Mouse (Mus musculus): Measurements from ENCODE around the gene Cnih2. TPM values are rescaled to one million over a fixed set of nuclear protein-coding genes. Genes with fewer than 3 reads are reported as not detected.

The Cnih2 gene
- polyA plus RNA-seq, 1 experiment from 2014 or later = 485 TPM

- Histone ChIP-seq H3K27ac (peak overlapping the region; percentile 46; the same call in 1 of the 2 replicates), H3K9me3 (ENCODE audit: control insufficient read depth, low read length) (no peaks in the 10 kb centered on the region), H3K4me3 (replicated peaks; ENCODE audit: low read length) (peak overlapping the region; percentile 40), H3K36me3 (replicated peaks; ENCODE audit: control insufficient read depth, insufficient read depth) (no peaks in the 10 kb centered on the region), H3K4me2 (replicated peaks) (peak overlapping the region; percentile 59), H3K4me1 (replicated peaks; ENCODE audit: control insufficient read depth, insufficient read depth, low read length) (peaks cover 22% of the 10 kb centered on the region), H3K27me3 (ENCODE audit: control insufficient read depth, insufficient read depth, low read length) (peaks cover 20% of the 10 kb centered on the region; the same call in 1 of the 2 replicates), H3K9ac (peak overlapping the region; percentile 47)
- DNase-seq (ENCODE audit: low spot score) (peak; percentile 70), ATAC-seq (ENCODE audit: low FRiP score) (peak; percentile 73)
- WGBS = under 1% methylated on average over 40 of the region's 40 CpGs
Observed at GRCm38 (mm10) chr19:5071545-5072369, 26.6 kb downstream of the Cnih2 start.

- H3K27me3 ChIP-seq (ENCODE audit: control insufficient read depth, insufficient read depth, low read length) = peaks cover 21% of the 10 kb centered on the region; the same call in 1 of the 2 replicates
- H3K4me2 ChIP-seq (replicated peaks) = peak overlapping the region; percentile 59
- H3K27ac ChIP-seq = no peak overlapping the region
- 13% methylated on average over 11 of the region's 11 CpGs for WGBS
- H3K9me3 ChIP-seq (ENCODE audit: control insufficient read depth, low read length) = no peaks in the 10 kb centered on the region
- H3K9ac ChIP-seq = peak overlapping the region; percentile 47
- H3K4me3 ChIP-seq (replicated peaks; ENCODE audit: low read length) = peak overlapping the region; percentile 40
- H3K36me3 ChIP-seq (replicated peaks; ENCODE audit: control insufficient read depth, insufficient read depth) = no peaks in the 10 kb centered on the region
- peaks cover 22% of the 10 kb centered on the region for H3K4me1 ChIP-seq (replicated peaks; ENCODE audit: control insufficient read depth, insufficient read depth, low read length)
- DNase-seq (ENCODE audit: low spot score) (no peak), ATAC-seq (ENCODE audit: low FRiP score) (no peak)
Observed at GRCm38 (mm10) chr19:5071077-5071476, 27.2 kb downstream of the Cnih2 start.

- Histone ChIP-seq H3K4me2 (replicated peaks) (peak overlapping the region; percentile 64; the same call in 1 of the 2 replicates), H3K4me1 (replicated peaks; ENCODE audit: control insufficient read depth, insufficient read depth, low read length) (peaks cover 22% of the 10 kb centered on the region), H3K4me3 (replicated peaks; ENCODE audit: low read length) (peak overlapping the region; percentile 7; the same call in 1 of the 2 replicates), H3K27me3 (ENCODE audit: control insufficient read depth, insufficient read depth, low read length) (peaks cover 21% of the 10 kb centered on the region; the same call in 1 of the 2 replicates), H3K27ac (no peak overlapping the region), H3K9me3 (ENCODE audit: control insufficient read depth, low read length) (no peaks in the 10 kb centered on the region), H3K36me3 (replicated peaks; ENCODE audit: control insufficient read depth, insufficient read depth) (no peaks in the 10 kb centered on the region), H3K9ac (no peak overlapping the region)
- 82% methylated on average over 7 of the region's 7 CpGs for WGBS
- ATAC-seq (ENCODE audit: low FRiP score) (no peak), DNase-seq (ENCODE audit: low spot score) (no peak)
Observed at GRCm38 (mm10) chr19:5069978-5070377, 28.3 kb downstream of the Cnih2 start.

- no peak overlapping the region for H3K9ac ChIP-seq
- ATAC-seq (ENCODE audit: low FRiP score) = no peak
- H3K36me3 ChIP-seq (replicated peaks; ENCODE audit: control insufficient read depth, insufficient read depth) = no peaks in the 10 kb centered on the region
- H3K27ac ChIP-seq = no peak overlapping the region
- DNase-seq (ENCODE audit: low spot score) = no peak
- peaks cover 21% of the 10 kb centered on the region; the same call in 1 of the 2 replicates for H3K27me3 ChIP-seq (ENCODE audit: control insufficient read depth, insufficient read depth, low read length)
- H3K4me2 ChIP-seq (replicated peaks) = peak overlapping the region; percentile 64
- peaks cover 22% of the 10 kb centered on the region for H3K4me1 ChIP-seq (replicated peaks; ENCODE audit: control insufficient read depth, insufficient read depth, low read length)
- no peak overlapping the region for H3K4me3 ChIP-seq (replicated peaks; ENCODE audit: low read length)
- no peaks in the 10 kb centered on the region for H3K9me3 ChIP-seq (ENCODE audit: control insufficient read depth, low read length)
- whole genome bisulfite sequencing = 93% methylated on average over 5 of the region's 5 CpGs
Observed at GRCm38 (mm10) chr19:5069486-5069885, 28.8 kb downstream of the Cnih2 start.

- ATAC-seq (ENCODE audit: low FRiP score) = no peak
- no peaks in the 10 kb centered on the region for H3K36me3 ChIP-seq (replicated peaks; ENCODE audit: control insufficient read depth, insufficient read depth)
- no peak overlapping the region for H3K27ac ChIP-seq
- H3K4me2 ChIP-seq (replicated peaks) = peak overlapping the region; percentile 64
- DNase-seq (ENCODE audit: low spot score) = no peak
- 31% methylated on average over 21 of the region's 21 CpGs for WGBS
- H3K4me1 ChIP-seq (replicated peaks; ENCODE audit: control insufficient read depth, insufficient read depth, low read length) = peaks cover 22% of the 10 kb centered on the region
- peaks cover 21% of the 10 kb centered on the region; the same call in 1 of the 2 replicates for H3K27me3 ChIP-seq (ENCODE audit: control insufficient read depth, insufficient read depth, low read length)
- peak overlapping the region; percentile 31 for H3K4me3 ChIP-seq (replicated peaks; ENCODE audit: low read length)
- no peaks in the 10 kb centered on the region for H3K9me3 ChIP-seq (ENCODE audit: control insufficient read depth, low read length)
- peak overlapping the region; percentile 52 for H3K9ac ChIP-seq
Observed at GRCm38 (mm10) chr19:5068570-5069234, 29.6 kb downstream of the Cnih2 start.

- no peaks in the 10 kb centered on the region for H3K9me3 ChIP-seq (ENCODE audit: control insufficient read depth, low read length)
- no peak for ATAC-seq (ENCODE audit: low FRiP score)
- H3K27me3 ChIP-seq (ENCODE audit: control insufficient read depth, insufficient read depth, low read length) = peaks cover 21% of the 10 kb centered on the region; the same call in 1 of the 2 replicates
- H3K9ac ChIP-seq = peak within 1 kb of the TSS; percentile 52
- no peak within 1 kb of the TSS for H3K27ac ChIP-seq
- H3K4me3 ChIP-seq (replicated peaks; ENCODE audit: low read length) = peak within 1 kb of the TSS; percentile 31
- under 1% methylated on average over 54 of the region's 56 CpGs for WGBS
- peak within 1 kb of the TSS; percentile 64 for H3K4me2 ChIP-seq (replicated peaks)
- no peaks in the 10 kb centered on the region for H3K36me3 ChIP-seq (replicated peaks; ENCODE audit: control insufficient read depth, insufficient read depth)
- peaks cover 22% of the 10 kb centered on the region for H3K4me1 ChIP-seq (replicated peaks; ENCODE audit: control insufficient read depth, insufficient read depth, low read length)
- no peak for DNase-seq (ENCODE audit: low spot score)
Observed at GRCm38 (mm10) chr19:5067867-5068569, 30.3 kb downstream of the Cnih2 start, which contains the start of gene Cd248. Gene Cd248 (plus strand): TSS chr19:5068078.

GRCm38 (mm10) chr19:5067040-5067799, 31.1 kb downstream of the Cnih2 start:
- H3K4me3 ChIP-seq (replicated peaks; ENCODE audit: low read length) = peak overlapping the region; percentile 31; the same call in 1 of the 2 replicates
- peaks cover 22% of the 10 kb centered on the region for H3K4me1 ChIP-seq (replicated peaks; ENCODE audit: control insufficient read depth, insufficient read depth, low read length)
- no peak overlapping the region for H3K27ac ChIP-seq
- no peaks in the 10 kb centered on the region for H3K9me3 ChIP-seq (ENCODE audit: control insufficient read depth, low read length)
- peak overlapping the region; percentile 52; the same call in 1 of the 2 replicates for H3K9ac ChIP-seq
- no peak for DNase-seq (ENCODE audit: low spot score)
- H3K4me2 ChIP-seq (replicated peaks) = peak overlapping the region; percentile 64
- H3K27me3 ChIP-seq (ENCODE audit: control insufficient read depth, insufficient read depth, low read length) = peaks cover 21% of the 10 kb centered on the region; the same call in 1 of the 2 replicates
- 11% methylated on average over 15 of the region's 15 CpGs for WGBS
- ATAC-seq (ENCODE audit: low FRiP score) = no peak
- H3K36me3 ChIP-seq (replicated peaks; ENCODE audit: control insufficient read depth, insufficient read depth) = no peaks in the 10 kb centered on the region

GRCm38 (mm10) chr19:5065104-5065503, 33.2 kb downstream of the Cnih2 start:
- WGBS = 73% methylated on average over 7 of the region's 7 CpGs
- no peaks in the 10 kb centered on the region for H3K36me3 ChIP-seq (replicated peaks; ENCODE audit: control insufficient read depth, insufficient read depth)
- H3K4me2 ChIP-seq (replicated peaks) = no peak overlapping the region
- no peak overlapping the region for H3K9ac ChIP-seq
- no peaks in the 10 kb centered on the region for H3K9me3 ChIP-seq (ENCODE audit: control insufficient read depth, low read length)
- no peak overlapping the region for H3K27ac ChIP-seq
- H3K27me3 ChIP-seq (ENCODE audit: control insufficient read depth, insufficient read depth, low read length) = peaks cover 21% of the 10 kb centered on the region; the same call in 1 of the 2 replicates
- H3K4me1 ChIP-seq (replicated peaks; ENCODE audit: control insufficient read depth, insufficient read depth, low read length) = peaks cover 20% of the 10 kb centered on the region
- no peak overlapping the region for H3K4me3 ChIP-seq (replicated peaks; ENCODE audit: low read length)
- DNase-seq (ENCODE audit: low spot score) (no peak), ATAC-seq (ENCODE audit: low FRiP score) (no peak)

Measured in hindbrain, embryonic 14.5 days (tissue).